Mouse (Mus musculus) kidney, postnatal 25 days (tissue): ENCODE results near the gene Prdm1.

Source experiments
- DNase-seq, 2 experiments: peaks; one replicate each; pipeline ENCODE4 v3.0.0; 2021; ENCODE audit warnings: mixed read lengths in 2 of 2

The Prdm1 gene

GRCm38 (mm10) chr10:44418901-44419300, 109.4 kb downstream of the Prdm1 start:
- DNase-seq = peak in 1 of 2 experiments; percentile 5

GRCm38 (mm10) chr10:44415576-44415975, 112.7 kb downstream of the Prdm1 start:
- peak in 1 of 2 experiments; percentile 9 for DNase-seq

GRCm38 (mm10) chr10:44409958-44410357, 118.3 kb downstream of the Prdm1 start:
- no peak for DNase-seq

DNA sequence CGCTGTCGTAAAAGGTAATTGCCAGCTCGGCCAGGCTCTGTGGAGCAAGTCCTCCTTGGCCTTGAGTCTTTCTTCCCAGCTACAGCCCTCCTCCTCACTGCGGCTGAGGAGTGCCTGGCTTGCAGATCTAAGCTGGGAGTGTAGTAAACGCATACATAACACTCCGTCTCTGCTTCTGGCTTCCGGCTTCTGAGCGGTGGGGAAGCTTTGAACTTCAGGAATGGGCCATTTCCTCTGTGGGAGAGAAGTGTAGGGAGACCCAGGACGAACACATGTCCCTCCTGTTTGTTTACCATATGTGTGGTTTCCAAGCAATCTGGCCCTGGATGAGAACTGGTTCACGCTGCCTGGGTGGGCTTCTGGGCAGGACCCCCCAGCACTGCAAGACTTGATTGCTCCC, 119.2 kb downstream of the Prdm1 start:
- DNase-seq = no peak

- DNase-seq = no peak
These were observed 124.9 kb downstream of the Prdm1 start for GRCm38 (mm10) chr10:44403415-44403814.

- DNase-seq = no peak
These were observed 126.7 kb downstream of the Prdm1 start for GRCm38 (mm10) chr10:44401600-44401999.

- DNase-seq = no peak
These were observed 127.7 kb downstream of the Prdm1 start for GRCm38 (mm10) chr10:44400602-44401001.

GRCm38 (mm10) chr10:44400119-44400518, 128.2 kb downstream of the Prdm1 start:
- no peak for DNase-seq

GRCm38 (mm10) chr10:44392855-44393254, 135.4 kb downstream of the Prdm1 start:
- no peak for DNase-seq

DNA sequence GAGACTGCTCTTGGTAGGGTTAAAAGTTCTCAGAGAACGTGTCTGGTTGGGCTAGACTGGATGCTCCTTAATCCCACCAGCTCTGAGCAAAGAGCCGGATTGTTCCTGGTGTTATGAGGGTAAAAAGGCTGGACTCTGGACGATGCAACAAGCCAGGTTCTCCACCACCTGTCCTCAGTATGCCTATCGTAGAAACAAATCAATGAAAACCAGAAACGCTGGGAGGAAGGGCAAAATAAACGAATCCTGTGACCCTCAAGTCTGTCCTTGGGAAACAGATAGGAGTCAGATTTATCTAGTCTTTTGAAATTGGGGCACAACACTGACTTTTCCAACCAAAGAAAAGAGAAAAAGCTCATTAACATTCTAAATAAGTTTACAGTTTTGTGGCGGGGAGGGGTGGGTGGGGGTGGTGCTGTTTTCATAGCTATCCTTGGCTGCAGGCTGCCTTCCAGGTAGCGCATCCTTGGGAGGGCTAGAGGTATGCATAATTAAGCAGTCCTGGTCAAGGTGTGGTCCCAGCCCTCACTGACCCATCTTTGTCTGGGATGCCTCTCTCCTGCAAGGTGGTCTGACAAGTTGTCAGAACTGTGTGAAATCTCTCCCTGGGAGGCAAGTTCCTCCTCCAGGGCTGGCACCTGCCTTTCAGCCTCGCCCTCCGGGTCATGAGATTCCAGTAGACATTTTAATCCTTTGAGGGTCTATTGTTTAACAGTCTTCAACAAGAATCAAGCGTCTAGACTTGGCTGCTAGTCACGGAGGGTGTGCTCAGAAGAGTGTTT, 136.6 kb downstream of the Prdm1 start:
- no peak for DNase-seq

- DNase-seq = no peak
These were observed 138.0 kb downstream of the Prdm1 start for GRCm38 (mm10) chr10:44390286-44390685.

DNA sequence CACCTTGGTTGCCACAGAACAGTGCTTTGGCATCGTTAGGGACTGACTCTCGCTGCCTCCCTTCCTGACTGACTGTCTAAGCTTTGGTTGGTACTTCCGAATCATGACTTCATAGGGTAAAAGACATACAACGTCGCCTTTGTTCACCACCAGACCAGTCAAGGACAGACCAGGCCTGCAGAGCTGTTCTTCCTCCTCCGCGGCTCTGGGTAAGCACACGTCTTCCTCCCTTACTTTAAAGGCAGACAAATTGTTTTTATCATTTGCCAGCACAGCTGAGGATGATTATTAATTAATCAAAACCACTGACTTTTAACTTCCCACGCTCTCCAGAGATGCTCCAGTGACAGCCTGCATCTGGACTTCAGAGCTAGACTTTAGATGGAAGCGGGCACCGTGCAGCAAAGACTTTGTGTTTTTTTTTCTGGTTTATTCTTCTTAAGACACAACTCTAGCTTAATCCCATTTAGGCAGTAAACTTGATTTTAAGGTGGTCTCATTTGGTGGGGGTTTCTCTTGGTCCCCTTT, 139.5 kb downstream of the Prdm1 start:
- no peak for DNase-seq
